Mouse (Mus musculus): ENCODE results near the gene Sigmar1. TPM values are rescaled to one million over a fixed set of nuclear protein-coding genes. Genes with fewer than 3 reads are reported as not detected.

Gene Sigmar1
- total RNA-seq (2023): 10 to 100 TPM; 17.4 to 21.0 TPM

GRCm38 (mm10) chr4:41755338-41756305 lies at the start of gene Sigmar1:
Sigmar1 (minus strand) TSS chr4:41756157.

DNA sequence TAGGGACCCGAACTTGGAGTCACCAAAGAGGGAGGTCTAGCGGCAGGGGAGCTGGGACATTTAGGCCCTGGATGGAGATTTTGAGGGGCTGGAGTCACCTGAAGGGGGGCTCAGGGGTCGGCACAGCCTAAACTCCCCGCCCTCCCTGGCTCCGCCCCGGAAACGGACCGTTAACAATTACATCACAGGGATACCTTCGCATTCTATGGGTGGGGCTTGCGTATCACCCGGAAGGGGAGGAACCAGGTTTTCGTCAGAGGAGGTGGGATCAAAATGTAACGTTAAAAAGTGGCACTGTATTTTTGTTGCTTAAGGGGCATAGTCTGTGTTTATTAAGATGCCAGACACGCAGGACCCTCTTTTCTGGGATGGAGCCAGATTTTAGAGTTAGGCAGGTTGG lies 18.0 kb upstream of the Sigmar1 start, which contains the start of gene Ccl27a:
TSS of gene Ccl27a (minus strand) at position 246 of the 400 bp plus-strand sequence.

DNA sequence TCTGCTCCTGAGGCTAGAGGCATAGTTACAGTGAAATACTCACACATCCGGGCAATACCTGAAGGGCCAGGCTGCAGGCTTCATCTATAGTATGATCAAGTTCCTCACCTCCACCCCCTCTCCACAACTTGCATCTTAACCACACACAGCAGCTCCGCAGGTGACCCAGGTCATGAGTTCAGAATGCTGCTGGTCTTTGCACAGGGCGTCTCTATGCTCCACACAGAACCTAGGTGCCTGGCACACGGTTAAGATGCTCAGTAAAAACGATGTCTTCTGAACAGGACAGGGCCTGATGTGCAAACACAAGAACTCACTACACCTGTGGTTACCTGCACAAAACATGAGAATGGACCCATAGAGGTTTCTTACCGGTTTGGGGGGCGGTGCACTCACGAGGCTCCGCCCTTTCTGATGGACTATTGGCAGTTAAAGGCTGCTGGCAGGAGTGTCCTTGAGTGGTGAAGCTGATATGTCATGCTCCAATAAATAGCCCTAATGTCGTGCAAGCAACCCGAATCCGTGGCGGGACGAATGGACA lies 1.1 kb downstream of the Sigmar1 start, which contains the start of gene Galt:
TSS of gene Galt (plus strand) at position 432 of the 541 bp plus-strand sequence.

DNA sequence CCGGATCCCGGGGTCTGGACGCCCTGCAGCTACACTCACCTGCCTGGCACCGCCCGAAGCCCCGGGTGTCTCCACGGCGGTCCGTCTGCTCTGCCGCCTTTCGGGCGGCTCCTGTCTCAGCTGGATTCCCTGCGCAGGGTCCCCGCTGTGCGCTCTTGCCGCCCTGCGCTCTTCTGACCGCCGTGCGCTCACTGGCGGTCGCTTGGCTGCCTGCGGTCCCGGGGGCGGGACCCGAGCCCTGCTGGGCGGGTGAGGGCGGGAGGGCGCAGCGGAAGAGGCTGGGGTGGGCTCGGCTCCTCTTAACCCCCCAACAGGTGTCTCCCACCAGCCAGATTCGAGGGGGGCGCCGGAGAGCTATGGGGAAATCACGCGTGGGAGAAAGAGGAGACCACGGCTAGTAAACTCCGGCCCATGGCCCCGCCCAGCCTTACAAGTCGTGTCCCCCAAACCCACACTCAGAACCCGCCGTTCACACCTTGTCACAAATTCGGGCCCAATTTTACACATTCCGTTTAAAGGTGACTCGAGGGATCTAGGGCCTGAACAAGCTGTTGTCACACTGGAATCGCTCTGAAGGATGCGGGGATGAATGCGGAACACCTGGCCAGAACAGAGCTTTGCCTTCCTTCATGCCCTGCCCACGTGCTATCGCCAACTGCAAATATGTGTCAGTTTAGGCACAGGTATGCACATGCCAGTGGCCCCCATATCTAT lies 24.7 kb downstream of the Sigmar1 start, which contains the start of gene Arid3c:
TSS of gene Arid3c (minus strand) at position 91 of the 714 bp plus-strand sequence.

DNA sequence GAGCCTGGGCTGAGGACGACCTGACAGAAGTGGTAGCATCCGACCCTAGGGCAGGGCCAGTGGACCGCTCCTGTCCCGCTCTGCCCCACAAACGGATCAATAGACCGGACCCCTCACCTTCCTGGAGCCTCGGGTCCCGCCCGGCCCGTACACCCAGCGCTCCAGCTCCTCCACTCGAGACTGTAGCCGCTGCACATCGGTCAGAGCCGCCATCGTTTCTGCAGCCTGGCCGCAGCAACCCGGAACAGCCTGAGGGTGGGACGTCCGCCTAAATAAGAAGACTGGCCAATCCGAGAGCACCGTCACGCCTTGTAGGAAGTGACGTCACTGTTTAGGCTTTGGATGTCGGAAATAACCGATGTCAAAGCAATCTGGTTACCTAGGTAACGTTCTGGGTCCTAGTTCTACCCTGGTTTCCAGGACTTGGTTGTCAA lies 33.0 kb downstream of the Sigmar1 start, which contains the start of gene Dctn3:
TSS of gene Dctn3 (minus strand) at position 253 of the 434 bp plus-strand sequence.

DNA sequence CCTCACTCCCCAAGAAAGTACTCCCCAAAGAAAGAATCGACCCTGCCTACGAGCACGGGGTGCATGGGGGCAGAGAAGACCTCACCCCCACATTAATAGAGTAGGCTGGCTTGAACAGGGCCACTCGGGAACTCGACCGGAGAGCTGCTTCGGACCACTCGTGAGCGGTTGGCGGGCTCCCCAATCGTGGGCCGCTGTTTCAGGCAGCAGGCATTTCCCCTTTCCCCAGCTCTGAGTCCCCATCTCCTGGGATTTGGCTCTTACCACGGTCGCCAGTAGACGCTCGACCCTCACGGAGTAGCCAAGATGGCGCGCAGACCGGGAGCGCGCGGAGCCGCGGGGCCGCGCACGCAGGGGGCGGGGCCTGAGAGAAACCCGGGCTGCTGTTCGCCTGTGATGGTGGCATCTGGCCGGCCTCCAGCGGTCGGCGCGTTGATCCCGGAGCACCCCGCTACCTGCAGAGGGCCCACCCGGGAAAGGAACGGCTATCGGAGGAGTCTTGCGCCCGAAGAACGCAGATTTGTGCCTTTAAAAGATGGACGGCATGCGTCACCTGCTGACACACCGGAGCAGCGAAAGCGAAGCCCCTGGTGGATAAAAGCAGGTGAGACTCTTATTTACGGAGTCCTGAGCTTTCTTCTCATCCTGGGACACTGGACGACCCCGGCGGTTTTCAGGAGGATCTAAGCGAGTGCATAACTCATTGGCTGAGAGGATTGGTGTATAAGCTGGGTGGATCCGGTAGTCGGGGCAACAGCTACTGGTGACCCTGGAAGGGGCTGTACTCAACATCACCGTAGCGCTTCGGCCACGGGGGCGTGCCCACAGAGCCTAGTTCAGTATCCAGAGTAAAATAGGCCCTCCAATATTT lies 42.5 kb downstream of the Sigmar1 start, which contains the start of gene Rpp25l:
TSS of gene Rpp25l (minus strand) at position 338 of the 871 bp plus-strand sequence.

GRCm38 (mm10) chr4:41699783-41700182 lies 56.2 kb downstream of the Sigmar1 start, which contains the start of gene Il11ra1:
Il11ra1 (plus strand) TSS chr4:41699989.

GRCm38 (mm10) chr4:41696930-41697841 lies 58.8 kb downstream of the Sigmar1 start, which contains the start of gene Cntfr:
Cntfr (minus strand) TSS chr4:41697089.

Other genes with a start within 250 kb of the Sigmar1 start
- not detected for gene 1110017D15Rik, start 238.8 kb downstream of the Sigmar1 start, total RNA-seq (2023)
- 10 to 100 TPM; 20.7 to 23.3 TPM for gene Fam219a, start 186.6 kb downstream of the Sigmar1 start, total RNA-seq (2023)
- not detected for gene Dnaic1, start 186.4 kb downstream of the Sigmar1 start, total RNA-seq (2023)
- gene Enho, start 115.8 kb downstream of the Sigmar1 start, total RNA-seq (2023): not detected
- gene Cntfr, start 59.1 kb downstream of the Sigmar1 start, total RNA-seq (2023): not detected
- gene Il11ra1, start 56.2 kb downstream of the Sigmar1 start, total RNA-seq (2023): 1 to 10 TPM; 5.4 TPM
- gene Rpp25l, start 42.6 kb downstream of the Sigmar1 start, total RNA-seq (2023): 10 to 100 TPM; 19.5 to 27.9 TPM
- gene Dctn3, start 33.0 kb downstream of the Sigmar1 start, total RNA-seq (2023): 10 to 100 TPM; 66.2 to 72.3 TPM
- gene Arid3c, start 25.0 kb downstream of the Sigmar1 start, total RNA-seq (2023): not detected
- gene Galt, start 929 bp downstream of the Sigmar1 start, total RNA-seq (2023): 10 to 100 TPM; 26.2 to 27.0 TPM
- gene Ccl27a, start 18.1 kb upstream of the Sigmar1 start, total RNA-seq (2023): 1 to 10 TPM; 2.2 to 4.8 TPM
- not detected for gene Gm21541, start 147.5 kb upstream of the Sigmar1 start, total RNA-seq (2023)
- 1 to 10 TPM in 1 of 2 experiments, under 1 TPM in 1; 0.99 to 1.3 TPM for gene Gm20878, start 185.4 kb upstream of the Sigmar1 start, total RNA-seq (2023)
- gene Fam205a4, start 209.9 kb upstream of the Sigmar1 start, total RNA-seq (2023): not detected